Comparison of ENCODE assay signal across 7 mouse cellular contexts in genomic region chr10:41490518-41490873, GRCm38 (mm10). TPM values are rescaled to one million over a fixed set of nuclear protein-coding genes. Genes with fewer than 3 reads are reported as not detected.
DNase-seq lines count a peak whose midpoint lies in the region; ATAC-seq and TF ChIP-seq lines count a peak whose summit lies in the region.

No protein-coding gene starts in this region.

- H3K4me2 ChIP-seq in lung, postnatal 0 days (replicated peaks; ENCODE audit: low read depth, low read length): peak overlapping the region; percentile 98
- H3K4me2 ChIP-seq in forebrain, embryonic 12.5 days: peak overlapping the region; percentile 98
- H3K4me2 ChIP-seq in limb, embryonic 13.5 days (replicated peaks): peak overlapping the region; percentile 99
- H3K4me2 ChIP-seq in stomach, embryonic 14.5 days (replicated peaks; ENCODE audit: low read depth, low read length): peak overlapping the region; percentile 99

- no peaks in the 10 kb centered on the region for H3K9me3 ChIP-seq in lung, postnatal 0 days (ENCODE audit: low read length)
- no peaks in the 10 kb centered on the region for H3K9me3 ChIP-seq in forebrain, embryonic 12.5 days
- no peaks in the 10 kb centered on the region for H3K9me3 ChIP-seq in limb, embryonic 13.5 days
- no peaks in the 10 kb centered on the region for H3K9me3 ChIP-seq in stomach, embryonic 14.5 days (ENCODE audit: control insufficient read depth, low read depth, low read length)

- H3K36me3 ChIP-seq in lung, postnatal 0 days (ENCODE audit: insufficient read depth, low read length): peaks cover 15% of the 10 kb centered on the region
- H3K36me3 ChIP-seq in forebrain, embryonic 12.5 days (replicated peaks): peaks cover 31% of the 10 kb centered on the region
- peaks cover 30% of the 10 kb centered on the region for H3K36me3 ChIP-seq in limb, embryonic 13.5 days
- H3K36me3 ChIP-seq in stomach, embryonic 14.5 days (ENCODE audit: control insufficient read depth, insufficient read depth, low read length): peaks cover 8% of the 10 kb centered on the region; the same call in 1 of the 2 replicates

- H3K27me3 ChIP-seq in lung, postnatal 0 days (replicated peaks; ENCODE audit: insufficient read depth, low read length): no peaks in the 10 kb centered on the region
- no peaks in the 10 kb centered on the region for H3K27me3 ChIP-seq in forebrain, embryonic 12.5 days
- no peaks in the 10 kb centered on the region for H3K27me3 ChIP-seq in limb, embryonic 13.5 days
- H3K27me3 ChIP-seq in stomach, embryonic 14.5 days (ENCODE audit: control insufficient read depth, insufficient read depth, low read length): no peaks in the 10 kb centered on the region

- 0 out of 2 replicates have a peak overlapping the region, but pooled peaks have one; percentile 80 for H3K27ac ChIP-seq in lung, postnatal 0 days (ENCODE audit: low read length)
- H3K27ac ChIP-seq in forebrain, embryonic 12.5 days: no peak overlapping the region
- no peak overlapping the region for H3K27ac ChIP-seq in limb, embryonic 13.5 days
- no peak overlapping the region for H3K27ac ChIP-seq in stomach, embryonic 14.5 days (ENCODE audit: low read length)

- peak overlapping the region; percentile 68 for H3K4me3 ChIP-seq in lung, postnatal 0 days (ENCODE audit: low read depth, low read length)
- H3K4me3 ChIP-seq in forebrain, embryonic 12.5 days (replicated peaks): peak overlapping the region; percentile 63
- peak overlapping the region; percentile 66 for H3K4me3 ChIP-seq in limb, embryonic 13.5 days
- H3K4me3 ChIP-seq in stomach, embryonic 14.5 days (ENCODE audit: low read depth, low read length): peak overlapping the region; percentile 74

- ATAC-seq in lung, postnatal 0 days: peak; percentile 7; the same call in 1 of the 2 replicates
- no peak for ATAC-seq in forebrain, embryonic 12.5 days (ENCODE audit: low FRiP score)
- ATAC-seq in limb, embryonic 13.5 days (ENCODE audit: low FRiP score, low read depth): peak; percentile 74
- no peak for ATAC-seq in stomach, embryonic 14.5 days (ENCODE audit: insufficient number of reproducible peaks, insufficient read depth, low FRiP score, low read depth)

- H3K4me1 ChIP-seq in lung, postnatal 0 days (ENCODE audit: insufficient read depth, low read depth, low read length): peaks cover 5% of the 10 kb centered on the region; the same call in 1 of the 2 replicates
- peaks cover 34% of the 10 kb centered on the region for H3K4me1 ChIP-seq in forebrain, embryonic 12.5 days
- peaks cover 22% of the 10 kb centered on the region for H3K4me1 ChIP-seq in limb, embryonic 13.5 days
- H3K4me1 ChIP-seq in stomach, embryonic 14.5 days (ENCODE audit: control insufficient read depth, insufficient read depth, low read length): peaks cover 24% of the 10 kb centered on the region

- peak; percentile 17 for DNase-seq in lung, postnatal 0 days (ENCODE audit: low spot score)
- DNase-seq in lung, adult 18-20 months: no peak
- DNase-seq in frontal cortex, adult 2 months (ENCODE audit: extremely low spot score in 1 of 2, low spot score in 1 of 2): no peak
- DNase-seq in gastrocnemius, postnatal 4 days (ENCODE audit: low spot score in 2 of 2): no peak

- no peak for TF ChIP-seq CTCF in lung, postnatal 0 days (IDR thresholded peaks at IDR 0.05)

- H3K9ac ChIP-seq in lung, postnatal 0 days (replicated peaks; ENCODE audit: low read depth): peak overlapping the region; percentile 58
- H3K9ac ChIP-seq in forebrain, embryonic 12.5 days: peak overlapping the region; percentile 68
- peak overlapping the region; percentile 80 for H3K9ac ChIP-seq in limb, embryonic 13.5 days
- H3K9ac ChIP-seq in stomach, embryonic 14.5 days (replicated peaks; ENCODE audit: low read depth, low read length): peak overlapping the region; percentile 58

- 1% methylated on average over 29 of the region's 29 CpGs for WGBS in lung, postnatal 0 days
- under 1% methylated on average over 29 of the region's 29 CpGs for WGBS in forebrain, embryonic 12.5 days
- under 1% methylated on average over 29 of the region's 29 CpGs for WGBS in limb, embryonic 13.5 days
- under 1% methylated on average over 29 of the region's 29 CpGs for whole genome bisulfite sequencing in stomach, embryonic 14.5 days

- TF ChIP-seq EP300 in lung, postnatal 0 days (IDR thresholded peaks at IDR 0.05): no peak

RNA-seq across cellular contexts. Expression of gene Ppil6, which starts 0.3 kb away (rescaled TPM):
- 11.1 and 11.7 TPM in 2 replicates for polyA plus RNA-seq in lung, postnatal 0 days (2015; fragmentation: Nextera tagmentation; extraction: Ambion mirVana)
- 1.1 and 1.7 TPM in 2 replicates for polyA plus RNA-seq in forebrain, embryonic 12.5 days (2016; fragmentation: Nextera tagmentation; extraction: Ambion mirVana)
- polyA plus RNA-seq in limb, embryonic 13.5 days (2015; fragmentation: Nextera tagmentation; extraction: Ambion mirVana): 0.84 and 1.1 TPM in 2 replicates
- polyA plus RNA-seq in stomach, embryonic 14.5 days (2014; fragmentation: Nextera tagmentation; extraction: Ambion mirVana): 1.8 and 2.2 TPM in 2 replicates
- polyA plus RNA-seq in frontal cortex, adult 2 months (2012; rRNA removed): 3.5 and 4.3 TPM in 2 replicates
- total RNA-seq in gastrocnemius, postnatal 4 days (2021): not detected

RNA-seq across cellular contexts. Expression of gene Smpd2, which starts 0.3 kb away (rescaled TPM):
- polyA plus RNA-seq in lung, postnatal 0 days (2015; fragmentation: Nextera tagmentation; extraction: Ambion mirVana): 54.9 and 58.6 TPM in 2 replicates
- 52.2 and 52.3 TPM in 2 replicates for polyA plus RNA-seq in forebrain, embryonic 12.5 days (2016; fragmentation: Nextera tagmentation; extraction: Ambion mirVana)
- polyA plus RNA-seq in limb, embryonic 13.5 days (2015; fragmentation: Nextera tagmentation; extraction: Ambion mirVana): 62.9 and 65.6 TPM in 2 replicates
- polyA plus RNA-seq in stomach, embryonic 14.5 days (2014; fragmentation: Nextera tagmentation; extraction: Ambion mirVana): 55.1 and 59.6 TPM in 2 replicates
- polyA plus RNA-seq in frontal cortex, adult 2 months (2012; rRNA removed): 39.7 and 41.0 TPM in 2 replicates
- total RNA-seq in gastrocnemius, postnatal 4 days (2021): 10 to 100 TPM; 18.7 to 21.4 TPM

RNA-seq across cellular contexts. Expression of gene Mical1, which starts 14.4 kb away (rescaled TPM):
- polyA plus RNA-seq in lung, postnatal 0 days (2015; fragmentation: Nextera tagmentation; extraction: Ambion mirVana): 22.8 and 27.9 TPM in 2 replicates
- 48.8 and 50.3 TPM in 2 replicates for polyA plus RNA-seq in forebrain, embryonic 12.5 days (2016; fragmentation: Nextera tagmentation; extraction: Ambion mirVana)
- 50.6 and 53.7 TPM in 2 replicates for polyA plus RNA-seq in limb, embryonic 13.5 days (2015; fragmentation: Nextera tagmentation; extraction: Ambion mirVana)
- polyA plus RNA-seq in stomach, embryonic 14.5 days (2014; fragmentation: Nextera tagmentation; extraction: Ambion mirVana): 39.3 and 42.8 TPM in 2 replicates
- 15.2 and 18.1 TPM in 2 replicates for polyA plus RNA-seq in frontal cortex, adult 2 months (2012; rRNA removed)
- total RNA-seq in gastrocnemius, postnatal 4 days (2021): 10 to 100 TPM; 32.7 to 42.9 TPM

RNA-seq across cellular contexts. Expression of gene Cd164, which starts 28.7 kb away (rescaled TPM):
- 130 and 135 TPM in 2 replicates for polyA plus RNA-seq in lung, postnatal 0 days (2015; fragmentation: Nextera tagmentation; extraction: Ambion mirVana)
- 104 and 110 TPM in 2 replicates for polyA plus RNA-seq in forebrain, embryonic 12.5 days (2016; fragmentation: Nextera tagmentation; extraction: Ambion mirVana)
- polyA plus RNA-seq in limb, embryonic 13.5 days (2015; fragmentation: Nextera tagmentation; extraction: Ambion mirVana): 170 and 184 TPM in 2 replicates
- 178 and 202 TPM in 2 replicates for polyA plus RNA-seq in stomach, embryonic 14.5 days (2014; fragmentation: Nextera tagmentation; extraction: Ambion mirVana)
- 57.4 and 65.6 TPM in 2 replicates for polyA plus RNA-seq in frontal cortex, adult 2 months (2012; rRNA removed)
- total RNA-seq in gastrocnemius, postnatal 4 days (2021): 100 to 1,000 TPM; 221 to 227 TPM

RNA-seq across cellular contexts. Expression of gene Zbtb24, which starts 40.3 kb away (rescaled TPM):
- polyA plus RNA-seq in lung, postnatal 0 days (2015; fragmentation: Nextera tagmentation; extraction: Ambion mirVana): 14.6 and 14.8 TPM in 2 replicates
- polyA plus RNA-seq in forebrain, embryonic 12.5 days (2016; fragmentation: Nextera tagmentation; extraction: Ambion mirVana): 20.6 and 20.8 TPM in 2 replicates
- 20.7 and 21.1 TPM in 2 replicates for polyA plus RNA-seq in limb, embryonic 13.5 days (2015; fragmentation: Nextera tagmentation; extraction: Ambion mirVana)
- polyA plus RNA-seq in stomach, embryonic 14.5 days (2014; fragmentation: Nextera tagmentation; extraction: Ambion mirVana): 16.7 and 19.2 TPM in 2 replicates
- 16.8 and 19.4 TPM in 2 replicates for polyA plus RNA-seq in frontal cortex, adult 2 months (2012; rRNA removed)
- total RNA-seq in gastrocnemius, postnatal 4 days (2021): 10 to 100 TPM in 1 of 2 experiments, 1 to 10 TPM in 1; 8.8 to 11.3 TPM

Comparison
In these comparisons a context has a peak if more than half of its experiments do, and no peak if none do; other contexts are left out.
1. ATAC-seq: peak in lung, postnatal 0 days (single experiment) and limb, embryonic 13.5 days (single experiment); none in forebrain, embryonic 12.5 days (single experiment) and stomach, embryonic 14.5 days (single experiment).
2. Peak in every context shown above with its lines, with median percentiles within 50 percentile points of each other: H3K4me2 ChIP-seq, H3K4me3 ChIP-seq and H3K9ac ChIP-seq.